Mouse (Mus musculus) kidney, postnatal 0 days (tissue): Measurements from ENCODE around the gene Slc38a1. TPM values are rescaled to one million over a fixed set of nuclear protein-coding genes. Genes with fewer than 3 reads are reported as not detected.

Experiments
- ATAC-seq: fragments of 200-750 bp; cut with Nextera tagmentation; replicated peaks from 2 replicates; pipeline ENCODE4 v1.8.0; 2017; ENCODE audit warnings: low read depth, moderate number of reproducible peaks, moderate TSS enrichment, moderate library complexity; ENCODE audit not compliant: low FRiP score
- DNase-seq: peaks from one replicate; pipeline ENCODE4 v3.0.0-alpha.2; 2016; ENCODE audit warnings: low spot score
- H3K27ac ChIP-seq: fragments of 300-500 bp; sonication (generic); 2 replicates; pipeline ENCODE4 v1.5.1; 2014; ENCODE audit warnings: mild to moderate bottlenecking
- H3K27me3 ChIP-seq: fragments of 300-500 bp; sonication (generic); 2 replicates; pipeline ENCODE4 v1.6.1; 2014; ENCODE audit warnings: low read length, mixed read lengths; ENCODE audit not compliant: insufficient read depth
- H3K36me3 ChIP-seq: fragments of 300-500 bp; sonication (generic); 2 replicates; pipeline ENCODE4 v1.6.1; 2014; ENCODE audit warnings: low read length, mixed read lengths; ENCODE audit not compliant: insufficient read depth
- H3K4me1 ChIP-seq: fragments of 300-500 bp; sonication (generic); replicated peaks from 2 replicates; pipeline ENCODE4 v1.6.1; 2014; ENCODE audit warnings: antibody characterized with exemption, low read length, mixed read lengths; ENCODE audit not compliant: insufficient read depth
- H3K4me2 ChIP-seq: fragments of 300-500 bp; sonication (generic); 2 replicates; pipeline ENCODE4 v1.6.1; 2014; ENCODE audit warnings: mild to moderate bottlenecking, low read length, moderate library complexity, mixed read lengths
- H3K4me3 ChIP-seq: fragments of 300-500 bp; sonication (generic); replicated peaks from 2 replicates; pipeline ENCODE4 v1.5.1; 2014; ENCODE audit warnings: low read depth, low read length
- H3K9ac ChIP-seq: fragments of 300-500 bp; sonication (generic); 2 replicates; pipeline ENCODE4 v1.6.1; 2014; ENCODE audit warnings: low read depth, low read length
- H3K9me3 ChIP-seq: fragments of 300-500 bp; sonication (generic); replicated peaks from 2 replicates; pipeline ENCODE4 v1.6.1; 2016; ENCODE audit warnings: low read length, inconsistent platforms, mixed read lengths
- CTCF ChIP-seq: IDR thresholded peaks from 2 replicates; pipeline ENCODE4 v1.5.1; 2016; ENCODE audit warnings: antibody characterized with exemption, low read depth, mild to moderate bottlenecking, moderate library complexity
- WGBS: fragments of 180-500 bp; shearing (Covaris S2); extraction: QIAGEN DNeasy Blood & Tissue Kit; methylation state at CpG from one replicate; pipeline ENCODE4 v1.1.7; 2014; 5-methylcytosine and 5-hydroxymethylcytosine counted together
- polyA plus RNA-seq: library from polyadenylated mRNA; unstranded; fragments of >200 nt; fragmentation: Nextera tagmentation; extraction: Ambion mirVana; gene quantifications from 2 replicates; pipeline ENCODE4 v1.2.1, GENCODE M21; 2015

Slc38a1 gene
- polyA plus RNA-seq, 1 experiment from 2014 or later = 44.3 TPM

DNA sequence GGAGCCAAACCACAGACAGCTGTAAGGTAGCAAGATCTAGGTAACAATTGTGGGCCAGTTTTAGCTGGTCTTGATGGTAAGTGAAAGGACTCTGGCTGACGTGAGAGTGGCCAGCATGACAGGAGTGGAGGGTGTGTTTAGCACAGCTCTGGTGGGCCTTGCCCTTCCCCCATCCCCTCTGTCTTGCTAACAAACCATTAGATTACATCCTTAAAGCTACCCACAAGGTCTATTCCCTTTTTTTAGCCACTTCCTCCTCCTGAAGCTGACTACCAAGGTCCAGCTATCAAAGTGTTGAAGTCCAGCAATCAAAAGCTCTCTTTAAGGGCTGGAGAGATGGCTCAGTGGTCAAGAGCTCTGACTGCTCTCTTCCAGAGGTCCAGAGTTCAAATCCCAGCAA, 78.9 kb downstream of the Slc38a1 start:
- Histone ChIP-seq H3K9me3 (no peaks in the 10 kb centered on the region), H3K4me3 (no peak overlapping the region), H3K9ac (no peak overlapping the region), H3K36me3 (no peaks in the 10 kb centered on the region), H3K27ac (no peak overlapping the region), H3K27me3 (no peaks in the 10 kb centered on the region), H3K4me1 (no peaks in the 10 kb centered on the region), H3K4me2 (no peak overlapping the region)
- WGBS = 80% methylated on average over 1 of the region's 1 CpGs
- DNase-seq = no peak
- no peak for ATAC-seq
- TF ChIP-seq CTCF = no peak

DNA sequence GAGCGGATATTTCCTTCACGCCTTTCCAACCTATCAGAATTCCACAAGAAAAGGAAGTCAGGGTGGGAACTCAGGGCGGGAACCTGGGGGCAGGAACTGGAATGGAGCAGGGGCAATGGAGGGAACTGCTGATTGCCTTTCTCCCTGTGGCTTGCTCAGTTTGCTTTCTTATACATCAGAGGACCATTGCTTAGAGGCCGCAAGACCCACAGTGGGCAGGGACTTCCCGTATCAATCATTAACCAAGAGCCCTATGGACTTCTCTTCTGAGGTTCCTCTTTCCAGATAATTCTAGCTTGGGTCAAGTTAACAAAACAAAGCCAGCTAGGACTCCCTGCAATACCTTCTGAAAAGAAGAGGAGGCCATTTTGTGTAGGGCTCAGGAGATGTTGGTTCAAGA, 80.2 kb downstream of the Slc38a1 start:
- ATAC-seq (no peak), DNase-seq (no peak)
- Histone ChIP-seq H3K4me2 (no peak overlapping the region), H3K27me3 (no peaks in the 10 kb centered on the region), H3K9ac (no peak overlapping the region), H3K4me1 (no peaks in the 10 kb centered on the region), H3K4me3 (no peak overlapping the region), H3K36me3 (no peaks in the 10 kb centered on the region), H3K27ac (no peak overlapping the region), H3K9me3 (no peaks in the 10 kb centered on the region)
- TF ChIP-seq CTCF = no peak
- WGBS = 90% methylated on average over 5 of the region's 5 CpGs

DNA sequence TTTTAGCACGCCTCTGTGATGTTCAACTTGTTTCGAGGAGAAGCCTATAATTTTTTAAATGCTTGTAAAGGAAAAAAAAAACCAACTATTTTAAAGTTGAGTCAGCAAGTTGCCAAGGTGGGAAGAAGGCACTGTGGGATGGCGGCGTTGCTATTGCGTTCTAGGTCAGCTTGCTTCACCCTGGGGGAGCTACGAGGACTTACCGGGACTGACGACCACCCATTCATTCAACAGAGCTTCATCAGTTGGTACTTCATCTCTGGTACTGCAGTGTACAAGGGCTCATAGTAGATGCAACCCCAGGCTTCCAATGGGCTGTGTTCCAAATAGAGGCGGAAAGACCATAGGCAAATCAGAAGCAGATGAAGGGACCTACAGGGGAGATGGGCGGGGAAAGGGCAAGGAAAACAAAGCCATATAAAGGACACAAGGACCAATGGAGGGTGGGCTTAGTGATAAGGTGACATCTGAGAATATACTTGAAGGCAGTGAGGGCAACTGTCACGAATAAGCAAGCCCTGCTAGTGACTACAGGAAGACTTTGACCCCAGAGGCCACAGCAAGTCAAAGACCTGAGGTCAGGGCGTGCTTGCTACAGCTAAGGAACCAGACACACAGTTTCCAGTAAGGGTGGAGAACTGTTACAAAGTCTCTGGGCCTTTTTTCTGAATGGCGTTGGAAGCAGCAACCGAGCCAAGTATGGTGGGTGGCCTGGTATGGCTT, 82.0 kb downstream of the Slc38a1 start:
- H3K9ac ChIP-seq = no peak overlapping the region
- H3K4me2 ChIP-seq = no peak overlapping the region
- no peaks in the 10 kb centered on the region for H3K27me3 ChIP-seq
- H3K27ac ChIP-seq = no peak overlapping the region
- 89% methylated on average over 14 of the region's 14 CpGs for WGBS
- no peak overlapping the region for H3K4me3 ChIP-seq
- DNase-seq = no peak
- TF ChIP-seq CTCF = no peak
- H3K9me3 ChIP-seq = no peaks in the 10 kb centered on the region
- no peaks in the 10 kb centered on the region for H3K36me3 ChIP-seq
- no peak for ATAC-seq
- no peaks in the 10 kb centered on the region for H3K4me1 ChIP-seq

DNA sequence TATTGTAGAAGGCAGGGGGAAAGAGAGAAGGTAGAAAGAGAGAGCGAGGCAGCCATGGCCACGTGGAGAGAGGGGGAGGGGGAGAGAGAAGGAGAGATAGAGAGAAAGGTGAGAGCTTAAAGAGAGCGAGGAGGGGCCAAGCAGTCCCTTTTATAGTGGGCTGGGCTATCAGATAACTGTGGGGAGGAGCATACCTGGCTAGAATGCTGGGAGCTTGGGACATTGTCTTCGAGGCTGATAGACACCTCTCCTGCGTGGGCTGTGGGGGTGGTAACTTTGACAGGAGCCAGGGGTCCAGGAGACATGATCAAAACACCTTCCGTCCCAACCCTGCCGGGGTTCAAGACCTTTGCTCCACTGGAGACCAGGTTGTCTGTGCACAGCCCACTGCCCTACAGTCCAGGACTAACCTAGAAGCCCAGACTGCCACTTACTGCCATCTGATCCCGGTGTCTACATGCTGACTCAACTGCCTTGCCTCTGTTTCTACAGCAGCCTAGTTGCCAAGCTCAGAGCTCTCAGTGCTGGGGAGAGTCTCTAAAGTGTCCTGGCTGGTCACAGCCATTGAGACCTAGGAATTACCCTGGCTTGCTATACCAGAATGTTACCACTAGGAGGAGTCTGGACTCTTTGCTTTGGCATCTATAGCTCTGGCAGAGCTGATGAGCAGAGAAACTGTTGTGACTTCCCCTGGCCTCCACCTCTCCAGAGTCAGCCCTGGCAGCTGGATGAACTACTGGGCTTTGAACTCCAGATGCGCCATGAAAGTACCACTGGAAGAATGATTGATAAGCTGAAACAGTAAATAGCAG, 90.9 kb downstream of the Slc38a1 start:
- Histone ChIP-seq H3K9me3 (no peaks in the 10 kb centered on the region), H3K36me3 (no peaks in the 10 kb centered on the region), H3K27me3 (no peaks in the 10 kb centered on the region), H3K4me3 (no peak overlapping the region), H3K9ac (no peak overlapping the region), H3K4me2 (no peak overlapping the region), H3K27ac (no peak overlapping the region), H3K4me1 (no peaks in the 10 kb centered on the region)
- ATAC-seq (peak; percentile 66), DNase-seq (peak; percentile 92)
- TF ChIP-seq CTCF = peak; percentile 97
- 59% methylated on average over 9 of the region's 9 CpGs for WGBS

DNA sequence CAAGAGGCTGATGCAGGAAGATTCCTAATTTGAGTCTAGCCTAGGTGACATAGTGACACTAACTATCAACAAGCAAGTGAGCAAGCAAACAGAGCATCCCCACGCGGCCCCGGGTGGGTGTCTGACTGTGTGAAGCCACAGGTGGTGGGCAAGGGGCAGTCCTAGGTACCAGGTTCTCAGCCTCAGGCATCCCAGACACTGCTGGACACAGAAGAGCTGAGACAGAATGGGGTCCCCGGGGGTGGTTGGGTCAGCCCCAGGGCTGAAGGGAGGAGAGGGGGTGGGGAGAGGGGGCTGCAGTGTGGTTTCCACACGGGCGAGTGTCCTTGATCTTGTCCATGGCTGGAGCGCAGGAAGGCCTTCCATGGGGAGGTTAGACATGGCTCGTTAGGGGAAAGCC, 91.6 kb downstream of the Slc38a1 start:
- no peaks in the 10 kb centered on the region for H3K36me3 ChIP-seq
- H3K9me3 ChIP-seq = no peaks in the 10 kb centered on the region
- no peak for TF ChIP-seq CTCF
- no peak overlapping the region for H3K4me2 ChIP-seq
- no peaks in the 10 kb centered on the region for H3K4me1 ChIP-seq
- no peak overlapping the region for H3K9ac ChIP-seq
- no peak overlapping the region for H3K4me3 ChIP-seq
- WGBS = 89% methylated on average over 8 of the region's 8 CpGs
- DNase-seq = no peak
- H3K27ac ChIP-seq = no peak overlapping the region
- ATAC-seq = no peak
- H3K27me3 ChIP-seq = no peaks in the 10 kb centered on the region

DNA sequence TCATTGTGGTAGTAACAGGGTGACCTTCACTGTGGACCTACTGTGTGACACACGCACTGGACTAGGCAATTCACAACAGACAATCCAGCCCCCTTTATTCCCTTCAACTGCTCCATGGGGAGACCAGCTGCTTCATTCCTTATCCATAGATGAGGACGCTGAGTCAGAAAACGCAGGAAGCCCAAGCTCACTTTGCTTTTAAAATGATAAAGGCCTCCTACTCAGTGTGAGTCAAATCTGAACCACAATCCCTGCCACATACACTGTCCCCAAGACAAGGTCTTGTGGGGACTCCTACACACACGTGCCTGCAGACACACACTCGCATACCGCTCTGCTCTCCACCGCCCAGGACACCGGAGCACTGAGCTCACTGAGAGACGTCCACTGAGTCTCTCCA, 94.3 kb downstream of the Slc38a1 start:
- Histone ChIP-seq H3K4me2 (no peak overlapping the region), H3K4me3 (no peak overlapping the region), H3K9ac (no peak overlapping the region), H3K27me3 (no peaks in the 10 kb centered on the region), H3K9me3 (no peaks in the 10 kb centered on the region), H3K27ac (no peak overlapping the region), H3K4me1 (no peaks in the 10 kb centered on the region), H3K36me3 (no peaks in the 10 kb centered on the region)
- no peak for TF ChIP-seq CTCF
- no peak for ATAC-seq
- no peak for DNase-seq
- 93% methylated on average over 9 of the region's 9 CpGs for WGBS
